Mouse (Mus musculus) heart, postnatal 25 days (tissue): ENCODE data around the gene Grk4. TPM values are rescaled to one million over a fixed set of nuclear protein-coding genes. Genes with fewer than 3 reads are reported as not detected.

Experiments used
- microRNA-seq: library from miRNA; unstranded; fragments of <30 nt; microRNA quantifications from one replicate; pipeline ENCODE4 v1.2.0, GENCODE M21; 2022
- total RNA-seq, 2 experiments: library from RNA; stranded (reverse); gene quantifications; 2 replicates each; pipeline ENCODE4 v1.2.3; 2021

The Grk4 gene
- total RNA-seq, 2 experiments from 2014 or later, result 0.55 to 0.67 TPM

Small RNA genes within 50 kb of the gene (microRNA-seq; reads per million reads assigned to microRNA genes)
- not detected for gene Mir467g

Other genes starting within 250 kb of the Grk4 start
- 1 to 10 TPM; 6.3 to 7.2 TPM for gene Tnip2, start 146.4 kb upstream of the Grk4 start, total RNA-seq
- 1 to 10 TPM; 1.7 to 3.3 TPM for gene Sh3bp2, start 134.5 kb upstream of the Grk4 start, total RNA-seq
- gene Add1, start 86.7 kb upstream of the Grk4 start, total RNA-seq, result 100 to 1,000 TPM; 125 to 136 TPM
- gene Mfsd10, start 23.2 kb upstream of the Grk4 start, total RNA-seq, result 10 to 100 TPM in 1 of 2 experiments, 1 to 10 TPM in 1; 9.5 to 15.6 TPM
- 1 to 10 TPM; 9.1 to 9.3 TPM for gene Nop14, start 231 bp upstream of the Grk4 start, total RNA-seq
- 10 to 100 TPM; 12.7 to 12.9 TPM for gene Htt, start 101.4 kb downstream of the Grk4 start, total RNA-seq
- gene Msantd1, start 247.6 kb downstream of the Grk4 start, total RNA-seq, result under 1 TPM; 0.52 to 0.61 TPM